Mouse (Mus musculus) CH12.LX (cell line): ENCODE data around the gene Nup133. TPM values are rescaled to one million over a fixed set of nuclear protein-coding genes. Genes with fewer than 3 reads are reported as not detected.

Source experiments
- DNase-seq: peaks from one replicate; pipeline ENCODE4 v3.0.0-alpha.2; 2013; ENCODE audit errors: extremely low read depth
- H3K27ac ChIP-seq: 2 replicates; pipeline ENCODE4 v1.5.1; 2012; ENCODE audit warnings: low read depth, mild to moderate bottlenecking, control low read depth, moderate library complexity; ENCODE audit not compliant: insufficient read depth
- H3K27me3 ChIP-seq: replicated peaks from 2 replicates; pipeline ENCODE3; 2012; ENCODE audit warnings: inconsistent platforms
- H3K36me3 ChIP-seq, 2 experiments: replicated peaks in 1 of 2; 2 replicates each; pipeline versions ENCODE3 to v1.6.1; 2012; ENCODE audit warnings: inconsistent platforms in 1 of 2, low read length in 1 of 2, mild to moderate bottlenecking in 1 of 2, mixed read lengths in 1 of 2, moderate library complexity in 1 of 2; ENCODE audit not compliant: control insufficient read depth in 1 of 2, insufficient read depth in 1 of 2
- H3K4me1 ChIP-seq, 2 experiments: 2 replicates each; pipeline ENCODE4 v1.6.1; 2012; ENCODE audit warnings: inconsistent platforms in 1 of 2, moderate library complexity in 1 of 2; ENCODE audit not compliant: insufficient read depth in 2 of 2, control insufficient read depth in 1 of 2
- H3K4me2 ChIP-seq: 2 replicates; pipeline ENCODE4 v1.6.1; 2012; ENCODE audit warnings: low read depth, mild to moderate bottlenecking, control low read depth; ENCODE audit not compliant: poor library complexity, insufficient read depth, severe bottlenecking
- H3K4me3 ChIP-seq, 3 experiments: fragments of 150-350 bp in 1 of 3; sonication (generic) in 1 of 3; replicated peaks in 1 of 3; 2 replicates each; pipeline versions ENCODE3 to v1.5.1; 2011 to 2012; ENCODE audit warnings: low read depth in 2 of 3, low read length in 2 of 3, mild to moderate bottlenecking in 2 of 3, moderate library complexity in 2 of 3, control low read depth in 1 of 3, improper control_type of control experiment in 1 of 3, inconsistent platforms in 1 of 3, mixed read lengths in 1 of 3; ENCODE audit not compliant: poor library complexity in 1 of 3
- H3K79me2 ChIP-seq: replicated peaks from 2 replicates; pipeline ENCODE4 v1.6.1; 2012; ENCODE audit warnings: mild to moderate bottlenecking, moderate library complexity; ENCODE audit not compliant: control insufficient read depth, poor library complexity, insufficient read depth, severe bottlenecking; ENCODE audit errors: extremely low read depth
- H3K9ac ChIP-seq: 2 replicates; pipeline ENCODE4 v1.6.1; 2012; ENCODE audit warnings: low read depth, mild to moderate bottlenecking, control low read depth, moderate library complexity; ENCODE audit not compliant: insufficient read depth
- H3K9me3 ChIP-seq: replicated peaks from 2 replicates; pipeline ENCODE3; 2012; ENCODE audit warnings: low read length, inconsistent platforms, mixed read lengths
- CHD2 ChIP-seq: IDR thresholded peaks from 2 replicates; pipeline ENCODE4 v1.6.1; 2011; ENCODE audit warnings: low read length, improper control_type of control experiment
- EP300 ChIP-seq: IDR thresholded peaks from 2 replicates; pipeline ENCODE4 v1.6.1; 2011; ENCODE audit warnings: low read length, improper control_type of control experiment
- ETS1 ChIP-seq: conservative IDR thresholded peaks from 2 replicates; pipeline ENCODE4 v1.6.1; 2012; ENCODE audit warnings: low read depth, mild to moderate bottlenecking, inconsistent platforms, low read length, improper control_type of control experiment, moderate library complexity
- JUND ChIP-seq: conservative IDR thresholded peaks from 2 replicates; pipeline ENCODE4 v1.6.1; 2011; ENCODE audit warnings: low read depth, low read length, improper control_type of control experiment
- MAX ChIP-seq: IDR thresholded peaks from 2 replicates; pipeline ENCODE4 v1.6.1; 2011; ENCODE audit warnings: low read length, improper control_type of control experiment
- MEF2A ChIP-seq: IDR thresholded peaks from 2 replicates; pipeline ENCODE4 v1.6.1; 2014; ENCODE audit warnings: low read depth, mild to moderate bottlenecking, inconsistent platforms, low read length, improper control_type of control experiment, borderline replicate concordance
- MXI1 ChIP-seq: IDR thresholded peaks from 2 replicates; pipeline ENCODE4 v1.6.1; 2011; ENCODE audit warnings: mild to moderate bottlenecking, low read depth, low read length, improper control_type of control experiment
- POLR2A ChIP-seq: IDR thresholded peaks from 2 replicates; pipeline ENCODE4 v1.6.1; 2011; ENCODE audit warnings: low read depth, mild to moderate bottlenecking, improper control_type of control experiment, low read length
- POLR2AphosphoS2 ChIP-seq: IDR thresholded peaks from 2 replicates; pipeline ENCODE4 v1.6.1; 2011; ENCODE audit warnings: low read depth, low read length, improper control_type of control experiment
- RAD21 ChIP-seq: IDR thresholded peaks from 2 replicates; pipeline ENCODE4 v1.6.1; 2011; ENCODE audit warnings: low read depth, mild to moderate bottlenecking, low read length, improper control_type of control experiment, moderate library complexity
- RCOR1 ChIP-seq: conservative IDR thresholded peaks from 2 replicates; pipeline ENCODE4 v1.6.1; 2012; ENCODE audit warnings: low read depth, mild to moderate bottlenecking, inconsistent platforms, low read length, improper control_type of control experiment
- SMC3 ChIP-seq: IDR thresholded peaks from 2 replicates; pipeline ENCODE4 v1.6.1; 2011; ENCODE audit warnings: low read depth, low read length, improper control_type of control experiment
- TBP ChIP-seq: conservative IDR thresholded peaks from 2 replicates; pipeline ENCODE4 v1.6.1; 2011; ENCODE audit warnings: low read depth, low read length, improper control_type of control experiment
- TCF12 ChIP-seq: IDR thresholded peaks from 2 replicates; pipeline ENCODE4 v1.6.1; 2014; ENCODE audit warnings: low read depth, mild to moderate bottlenecking, inconsistent platforms, low read length, improper control_type of control experiment
- UBTF ChIP-seq: IDR thresholded peaks from 2 replicates; pipeline ENCODE4 v1.6.1; 2012; ENCODE audit warnings: low read depth, mild to moderate bottlenecking, inconsistent platforms, low read length, improper control_type of control experiment, moderate library complexity
- USF1 ChIP-seq: IDR thresholded peaks from 2 replicates; pipeline ENCODE4 v1.6.1; 2014; ENCODE audit warnings: low read depth, mild to moderate bottlenecking, inconsistent platforms, low read length, improper control_type of control experiment
- ZC3H11A ChIP-seq: IDR thresholded peaks from 2 replicates; pipeline ENCODE4 v1.6.1; 2012; ENCODE audit warnings: low read depth, mild to moderate bottlenecking, inconsistent platforms, low read length, improper control_type of control experiment
- ZKSCAN1 ChIP-seq: IDR thresholded peaks from 2 replicates; pipeline ENCODE4 v1.6.1; 2012; ENCODE audit warnings: low read depth, inconsistent platforms, low read length, improper control_type of control experiment, borderline replicate concordance
- ZMIZ1 ChIP-seq: IDR thresholded peaks from 2 replicates; pipeline ENCODE4 v1.6.1; 2012; ENCODE audit warnings: low read depth, mild to moderate bottlenecking, inconsistent platforms, low read length, improper control_type of control experiment
- ZNF384 ChIP-seq: IDR thresholded peaks from 2 replicates; pipeline ENCODE4 v1.6.1; 2012; ENCODE audit warnings: low read depth, low read length, improper control_type of control experiment, inconsistent platforms
- dilution Hi-C: fragments of 300-500 bp; cut with MboI; formaldehyde crosslinking; loops from 2 replicates; pipeline ENCODE4 v1.14.3; 2020; ENCODE audit warnings: low sequenced_read_pairs; ENCODE audit not compliant: extremely low pct_unique_long_range_greater_than_20kb, extremely low pct_ligation_motif_present
- in situ Hi-C: fragments of 300-500 bp; cut with MboI; formaldehyde crosslinking; loops from 3 replicates; pipeline ENCODE4 v1.14.3; 2019; ENCODE audit warnings: low sequenced_read_pairs, low pct_ligation_motif_present, low pct_unique_long_range_greater_than_20kb, mixed read lengths
- polyA plus RNA-seq: library from polyadenylated mRNA; unstranded; fragments of >175 nt; gene quantifications from 2 replicates; pipeline ENCODE4 v1.2.1, GENCODE M21; 2012; ENCODE audit warnings: low read depth; ENCODE audit not compliant: insufficient read length
- total RNA-seq, 2 experiments: library from RNA; depleted of rRNA; stranded (reverse); fragments of 300-350 nt in 1 of 2; fragments of >200 nt in 1 of 2; gene quantifications; 2 replicates each; pipeline ENCODE4 v1.2.3; 2012 to 2014

Nup133 gene
- total and polyA plus RNA-seq, 3 experiments, result 32.8 to 49.0 (median 39.6) TPM

DNA sequence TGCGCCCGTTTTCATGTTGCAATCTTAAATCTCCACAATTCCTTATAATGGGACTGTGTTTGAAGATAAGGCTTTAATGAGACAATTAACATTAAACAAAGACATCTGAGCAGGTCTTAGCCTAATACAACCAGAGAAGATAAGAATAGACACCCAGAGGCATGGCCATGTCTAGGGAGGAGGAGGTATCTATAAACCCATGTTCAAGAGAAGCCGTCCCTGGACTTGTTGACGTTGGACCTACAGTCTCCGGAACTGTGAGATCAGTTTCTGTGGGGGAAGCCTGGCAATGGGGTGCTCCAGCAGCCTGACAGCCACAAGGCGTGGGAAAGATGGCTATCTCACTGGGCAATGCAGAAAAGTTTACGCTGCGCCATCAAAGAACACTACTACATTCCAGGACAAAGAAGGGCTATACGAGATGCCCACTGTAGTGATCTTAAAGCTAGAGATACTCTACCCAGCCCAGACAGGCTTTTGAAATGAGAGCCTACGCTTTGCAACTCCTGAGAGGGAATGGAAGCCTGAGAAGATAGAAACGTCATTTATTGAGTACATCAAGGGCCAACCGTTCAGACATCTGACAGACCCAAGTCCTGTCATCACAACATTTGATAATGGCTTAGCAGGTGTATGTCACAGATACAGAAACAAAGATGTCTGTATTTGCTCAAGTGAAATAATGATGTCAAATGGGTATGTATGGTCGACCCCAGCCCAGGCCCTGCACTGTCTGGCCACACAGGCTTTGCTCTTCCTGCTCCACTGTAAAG lies 41.4 kb upstream of the Nup133 start:
- Histone ChIP-seq H3K9ac (no peak overlapping the region), H3K36me3 (peaks cover 9 to 43% of the 10 kb centered on the region in 2 experiments), H3K4me2 (no peak overlapping the region), H3K4me1 (no peaks in the 10 kb centered on the region), H3K79me2 (no peaks in the 10 kb centered on the region)
- dilution Hi-C loops (no loop called here), in situ Hi-C loops (no loop called here)
- TF ChIP-seq JUND, result no peak
- TF ChIP-seq CHD2, result no peak
- TF ChIP-seq ETS1, result no peak
- TF ChIP-seq MXI1, result no peak
- no peak for TF ChIP-seq ZKSCAN1
- no peak for TF ChIP-seq RCOR1
- no peak for TF ChIP-seq SMC3
- TF ChIP-seq MAX, result no peak
- TF ChIP-seq ZC3H11A, result no peak
- no peak for TF ChIP-seq TBP
- no peak for TF ChIP-seq ZMIZ1
- TF ChIP-seq USF1, result no peak
- TF ChIP-seq POLR2A, result no peak
- no peak for TF ChIP-seq EP300
- TF ChIP-seq, all 38 proteins: peak for 0
- DNase-seq, result no peak
- no peak overlapping the region for H3K27ac ChIP-seq
- no peaks in the 10 kb centered on the region for H3K27me3 ChIP-seq
- no peaks in the 10 kb centered on the region for H3K9me3 ChIP-seq
- H3K4me3 ChIP-seq, result no peak overlapping the region

DNA sequence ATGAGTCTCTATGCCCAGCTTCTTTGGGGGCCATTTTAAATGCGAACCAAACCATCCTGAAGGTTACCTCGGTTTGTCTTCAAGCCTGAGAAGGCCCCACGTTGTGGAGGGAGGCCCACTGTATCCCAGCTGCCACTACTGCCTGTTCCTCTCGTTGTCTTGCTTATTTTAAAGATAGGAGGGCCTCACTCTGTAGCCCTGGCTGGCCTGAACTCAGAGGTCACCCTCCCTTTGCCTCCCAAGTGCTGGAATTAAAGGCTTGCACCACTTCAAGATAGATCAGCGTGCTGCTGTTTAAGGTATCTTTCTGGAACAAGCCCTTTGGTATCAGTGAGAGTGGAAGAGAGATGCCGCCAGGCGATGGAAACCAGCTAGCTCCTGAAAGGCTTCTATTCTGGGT lies 40.1 kb upstream of the Nup133 start:
- H3K4me1 ChIP-seq, result peaks cover 0 to under 1% of the 10 kb centered on the region in 2 experiments; a peak in 2 of 4 replicates
- H3K36me3 ChIP-seq, result peaks cover under 1 to 29% of the 10 kb centered on the region in 2 experiments
- dilution Hi-C loops, result no loop called here
- no peak overlapping the region for H3K9ac ChIP-seq
- DNase-seq, result no peak
- no peaks in the 10 kb centered on the region for H3K79me2 ChIP-seq
- no peak overlapping the region for H3K27ac ChIP-seq
- no peaks in the 10 kb centered on the region for H3K9me3 ChIP-seq
- H3K4me3 ChIP-seq, result no peak overlapping the region
- in situ Hi-C loops, result no loop called here
- H3K4me2 ChIP-seq, result no peak overlapping the region
- H3K27me3 ChIP-seq, result no peaks in the 10 kb centered on the region
- TF ChIP-seq TCF12 (no peak), UBTF (no peak), MEF2A (no peak), MAX (no peak), RAD21 (no peak), ZNF384 (no peak), POLR2AphosphoS2 (no peak), USF1 (no peak)
- TF ChIP-seq, all 38 proteins: peak for 0
